Mouse (Mus musculus): ENCODE measurements at regions not wholly inside any gene's neighbourhood (a gene's known extent, or its start where the extent isn't known, plus 50 kb on each side); places are given as distances from the start of the nearest gene placed in this dataset.
A peak's percentile ranks its signal among the peaks of the same experiment; 100 is the strongest.

DNA sequence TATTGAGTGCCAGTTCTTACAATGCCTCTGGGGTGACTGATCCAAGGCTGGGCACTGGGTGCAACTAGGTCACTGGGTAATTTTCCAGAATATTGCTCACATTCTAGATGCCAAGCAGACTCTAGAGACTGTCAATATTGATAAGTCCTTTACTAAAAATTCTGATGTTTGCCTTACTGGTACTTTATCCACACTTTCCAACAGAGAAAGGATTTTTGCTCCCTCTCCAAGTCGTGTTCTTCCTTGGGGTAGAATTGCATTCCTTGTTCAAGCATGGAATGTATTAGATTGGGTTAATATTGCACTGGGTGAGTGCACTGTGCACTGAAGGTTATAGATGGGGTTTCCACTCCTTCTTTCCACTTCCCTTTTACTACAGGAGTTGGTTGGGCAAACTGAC lies 1891.0 kb upstream of the Lrrc6 start:
- Histone ChIP-seq H3K4me3 (ENCODE audit: low read depth, low read length) (no peak overlapping the region), H3K9ac (ENCODE audit: low read length) (no peak overlapping the region), H3K27me3 (replicated peaks; ENCODE audit: control insufficient read depth, insufficient read depth, low read length) (no peaks in the 10 kb centered on the region), H3K36me3 (ENCODE audit: control insufficient read depth, insufficient read depth, low read length) (no peaks in the 10 kb centered on the region), H3K9me3 (replicated peaks; ENCODE audit: control insufficient read depth, low read length) (no peaks in the 10 kb centered on the region), H3K4me1 (ENCODE audit: control insufficient read depth, insufficient read depth, low read length) (no peaks in the 10 kb centered on the region), H3K4me2 (ENCODE audit: low read length) (no peak overlapping the region), H3K27ac (ENCODE audit: low read depth, low read length) (no peak overlapping the region)
- ATAC-seq = no peak
- DNase-seq (ENCODE audit: low spot score) = no peak
- 50% methylated on average over 1 of the region's 1 CpGs for WGBS

DNA sequence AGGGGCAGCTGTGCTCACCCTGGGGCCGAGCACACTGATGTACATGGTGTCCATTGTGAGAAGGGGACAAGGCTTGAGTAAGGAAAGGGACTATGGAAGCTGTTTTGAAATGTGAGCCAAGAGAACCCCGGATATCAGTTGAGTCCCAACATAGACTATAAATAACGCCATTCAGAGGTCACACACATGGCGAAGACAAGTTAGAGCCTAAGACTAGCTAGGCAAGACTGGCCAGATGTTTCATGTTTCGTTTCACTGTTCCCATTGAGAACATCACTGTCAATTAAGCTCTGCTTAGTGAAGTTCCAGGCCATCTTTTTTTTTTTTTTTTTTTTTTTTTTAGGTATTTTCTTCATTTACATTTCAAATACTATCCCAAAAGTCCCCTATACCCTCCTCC lies 1889.1 kb upstream of the Lrrc6 start:
- Histone ChIP-seq H3K27ac (ENCODE audit: low read depth, low read length) (no peak overlapping the region), H3K4me2 (ENCODE audit: low read length) (no peak overlapping the region), H3K4me1 (ENCODE audit: control insufficient read depth, insufficient read depth, low read length) (no peaks in the 10 kb centered on the region), H3K4me3 (ENCODE audit: low read depth, low read length) (no peak overlapping the region), H3K36me3 (ENCODE audit: control insufficient read depth, insufficient read depth, low read length) (no peaks in the 10 kb centered on the region), H3K9ac (ENCODE audit: low read length) (no peak overlapping the region), H3K9me3 (replicated peaks; ENCODE audit: control insufficient read depth, low read length) (no peaks in the 10 kb centered on the region), H3K27me3 (replicated peaks; ENCODE audit: control insufficient read depth, insufficient read depth, low read length) (no peaks in the 10 kb centered on the region)
- ATAC-seq = no peak
- DNase-seq (ENCODE audit: low spot score) = no peak
- 77% methylated on average over 5 of the region's 5 CpGs for WGBS

DNA sequence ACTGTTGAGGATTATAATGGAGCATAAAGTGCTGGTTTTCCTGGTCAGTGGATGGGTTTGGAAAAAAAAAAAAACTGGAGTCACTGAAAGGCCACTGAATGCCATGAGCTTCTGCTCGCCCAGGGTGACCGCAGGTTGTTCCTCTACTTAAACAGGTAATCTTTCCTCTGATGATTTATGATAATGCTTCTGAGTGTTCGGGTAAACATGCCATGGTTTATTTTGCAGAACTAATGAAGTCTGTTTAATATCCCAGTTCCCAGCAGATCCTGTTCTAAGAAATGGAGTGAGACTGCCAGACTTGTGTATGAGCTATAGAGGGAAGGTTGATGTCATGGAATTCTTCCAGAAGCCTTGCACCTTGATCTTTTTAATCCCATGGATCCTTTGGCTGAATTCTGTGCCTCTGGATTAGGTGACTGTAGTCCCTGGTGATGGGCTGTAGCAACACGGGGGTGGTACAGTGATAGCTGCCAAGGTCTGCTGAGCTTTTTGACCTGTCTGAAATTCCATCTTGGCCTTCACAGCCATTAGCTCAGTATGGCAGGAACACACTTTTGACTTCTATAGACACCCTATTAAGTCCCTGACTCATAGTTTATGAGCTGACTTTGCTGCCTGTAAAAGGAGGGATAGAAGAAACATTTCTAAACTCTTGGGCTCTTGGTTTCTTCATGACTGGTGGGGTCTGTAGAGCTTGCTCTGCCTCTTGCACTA lies 1886.8 kb upstream of the Lrrc6 start:
- DNase-seq (ENCODE audit: low spot score) (no peak), ATAC-seq (no peak)
- Histone ChIP-seq H3K4me1 (ENCODE audit: control insufficient read depth, insufficient read depth, low read length) (no peaks in the 10 kb centered on the region), H3K9me3 (replicated peaks; ENCODE audit: control insufficient read depth, low read length) (no peaks in the 10 kb centered on the region), H3K27me3 (replicated peaks; ENCODE audit: control insufficient read depth, insufficient read depth, low read length) (no peaks in the 10 kb centered on the region), H3K27ac (ENCODE audit: low read depth, low read length) (no peak overlapping the region), H3K4me3 (ENCODE audit: low read depth, low read length) (no peak overlapping the region), H3K36me3 (ENCODE audit: control insufficient read depth, insufficient read depth, low read length) (no peaks in the 10 kb centered on the region), H3K4me2 (ENCODE audit: low read length) (no peak overlapping the region), H3K9ac (ENCODE audit: low read length) (no peak overlapping the region)
- 93% methylated on average over 4 of the region's 4 CpGs for WGBS

DNA sequence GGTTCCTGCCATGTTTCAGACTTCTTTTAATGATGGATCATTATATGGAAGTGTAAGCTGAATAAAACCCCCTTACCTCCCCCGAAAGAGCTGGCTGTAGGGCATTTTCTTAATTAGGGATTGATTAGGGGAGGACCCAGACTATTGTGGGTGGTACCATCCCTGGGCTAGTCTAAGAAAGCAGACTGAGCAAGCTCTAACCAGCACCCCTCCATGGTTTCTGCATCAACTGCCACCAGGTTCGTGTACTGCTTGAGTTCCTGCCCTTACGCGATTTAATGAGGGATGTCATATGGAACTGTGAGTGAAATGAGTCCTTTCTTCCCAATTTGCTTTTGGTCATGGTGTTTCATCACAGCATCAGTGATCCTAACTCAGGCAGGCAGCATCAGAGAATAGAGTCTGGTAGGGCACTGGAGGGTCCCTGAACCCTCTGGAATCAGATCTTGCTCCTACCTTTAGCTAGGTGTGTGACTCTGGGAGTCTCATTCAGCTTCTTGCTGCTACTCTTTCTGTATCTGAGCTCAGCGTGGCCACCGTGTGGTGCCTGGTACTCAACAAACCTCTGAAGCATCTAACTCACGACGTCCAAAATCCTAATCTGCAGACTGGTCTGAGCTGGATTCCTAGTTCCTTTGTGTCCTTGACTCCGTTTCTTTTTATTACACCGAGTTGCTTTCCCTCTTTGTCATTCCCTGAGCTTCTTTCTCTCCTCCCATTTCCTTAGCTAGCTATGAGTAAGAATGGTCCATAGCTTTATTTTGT lies 1884.0 kb upstream of the Lrrc6 start:
- no peaks in the 10 kb centered on the region for H3K4me1 ChIP-seq (ENCODE audit: control insufficient read depth, insufficient read depth, low read length)
- no peak overlapping the region for H3K4me3 ChIP-seq (ENCODE audit: low read depth, low read length)
- WGBS = 56% methylated on average over 10 of the region's 10 CpGs
- no peaks in the 10 kb centered on the region for H3K36me3 ChIP-seq (ENCODE audit: control insufficient read depth, insufficient read depth, low read length)
- no peak overlapping the region for H3K4me2 ChIP-seq (ENCODE audit: low read length)
- ATAC-seq = no peak
- no peak overlapping the region for H3K27ac ChIP-seq (ENCODE audit: low read depth, low read length)
- DNase-seq (ENCODE audit: low spot score) = no peak
- no peaks in the 10 kb centered on the region for H3K27me3 ChIP-seq (replicated peaks; ENCODE audit: control insufficient read depth, insufficient read depth, low read length)
- H3K9ac ChIP-seq (ENCODE audit: low read length) = no peak overlapping the region
- H3K9me3 ChIP-seq (replicated peaks; ENCODE audit: control insufficient read depth, low read length) = no peaks in the 10 kb centered on the region

DNA sequence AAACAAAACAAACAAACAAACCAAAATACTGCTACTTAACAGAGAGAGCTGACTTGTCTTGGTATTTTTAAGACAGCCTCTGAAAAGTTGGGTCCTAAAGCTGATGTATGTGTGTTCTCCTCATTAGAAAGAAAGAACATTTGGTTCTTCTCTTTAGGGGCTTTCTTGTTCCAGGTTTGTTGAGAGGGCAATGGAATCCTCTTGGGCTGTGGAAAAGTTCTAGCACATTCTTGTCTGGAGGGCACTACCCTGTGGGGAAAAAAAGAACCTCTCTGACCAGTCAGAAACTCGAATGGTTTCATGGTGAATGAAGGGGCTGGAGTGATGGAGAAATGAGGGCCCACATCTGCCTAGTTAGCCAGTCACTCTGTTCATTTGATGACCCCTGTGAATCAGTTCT lies 1874.5 kb upstream of the Lrrc6 start:
- no peak overlapping the region for H3K4me2 ChIP-seq (ENCODE audit: low read length)
- H3K27ac ChIP-seq (ENCODE audit: low read depth, low read length) = no peak overlapping the region
- ATAC-seq = no peak
- H3K36me3 ChIP-seq (ENCODE audit: control insufficient read depth, insufficient read depth, low read length) = no peaks in the 10 kb centered on the region
- no peak overlapping the region for H3K9ac ChIP-seq (ENCODE audit: low read length)
- no peaks in the 10 kb centered on the region for H3K9me3 ChIP-seq (replicated peaks; ENCODE audit: control insufficient read depth, low read length)
- no peak for DNase-seq (ENCODE audit: low spot score)
- no peak overlapping the region for H3K4me3 ChIP-seq (ENCODE audit: low read depth, low read length)
- 53% methylated on average over 1 of the region's 1 CpGs for WGBS
- no peaks in the 10 kb centered on the region for H3K27me3 ChIP-seq (replicated peaks; ENCODE audit: control insufficient read depth, insufficient read depth, low read length)
- H3K4me1 ChIP-seq (ENCODE audit: control insufficient read depth, insufficient read depth, low read length) = no peaks in the 10 kb centered on the region

DNA sequence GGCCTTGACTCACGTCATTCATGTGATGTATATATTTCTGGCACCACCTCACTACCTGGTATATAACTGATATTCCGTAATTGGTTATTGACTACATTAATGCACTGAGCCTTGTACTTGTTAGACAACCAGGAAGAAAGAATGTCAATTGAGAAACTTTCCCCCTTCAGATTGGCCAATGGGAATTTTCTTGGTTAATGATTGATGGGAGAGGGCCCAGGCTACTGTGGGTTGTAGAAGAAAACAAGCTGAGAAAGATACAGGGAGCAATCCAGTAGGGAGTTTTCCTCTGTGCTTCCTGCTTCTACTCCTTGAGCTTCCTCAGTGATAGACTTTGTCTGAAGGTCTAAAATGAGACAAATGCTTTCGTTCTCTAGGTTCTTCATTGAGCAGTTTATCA lies 1866.1 kb upstream of the Lrrc6 start:
- 84% methylated on average over 3 of the region's 3 CpGs for WGBS
- no peak for ATAC-seq
- Histone ChIP-seq H3K27ac (ENCODE audit: low read depth, low read length) (no peak overlapping the region), H3K27me3 (replicated peaks; ENCODE audit: control insufficient read depth, insufficient read depth, low read length) (no peaks in the 10 kb centered on the region), H3K4me3 (ENCODE audit: low read depth, low read length) (no peak overlapping the region), H3K9ac (ENCODE audit: low read length) (no peak overlapping the region), H3K9me3 (replicated peaks; ENCODE audit: control insufficient read depth, low read length) (no peaks in the 10 kb centered on the region), H3K36me3 (ENCODE audit: control insufficient read depth, insufficient read depth, low read length) (no peaks in the 10 kb centered on the region), H3K4me1 (ENCODE audit: control insufficient read depth, insufficient read depth, low read length) (peaks cover 5% of the 10 kb centered on the region; the same call in 1 of the 2 replicates), H3K4me2 (ENCODE audit: low read length) (no peak overlapping the region)
- no peak for DNase-seq (ENCODE audit: low spot score)

DNA sequence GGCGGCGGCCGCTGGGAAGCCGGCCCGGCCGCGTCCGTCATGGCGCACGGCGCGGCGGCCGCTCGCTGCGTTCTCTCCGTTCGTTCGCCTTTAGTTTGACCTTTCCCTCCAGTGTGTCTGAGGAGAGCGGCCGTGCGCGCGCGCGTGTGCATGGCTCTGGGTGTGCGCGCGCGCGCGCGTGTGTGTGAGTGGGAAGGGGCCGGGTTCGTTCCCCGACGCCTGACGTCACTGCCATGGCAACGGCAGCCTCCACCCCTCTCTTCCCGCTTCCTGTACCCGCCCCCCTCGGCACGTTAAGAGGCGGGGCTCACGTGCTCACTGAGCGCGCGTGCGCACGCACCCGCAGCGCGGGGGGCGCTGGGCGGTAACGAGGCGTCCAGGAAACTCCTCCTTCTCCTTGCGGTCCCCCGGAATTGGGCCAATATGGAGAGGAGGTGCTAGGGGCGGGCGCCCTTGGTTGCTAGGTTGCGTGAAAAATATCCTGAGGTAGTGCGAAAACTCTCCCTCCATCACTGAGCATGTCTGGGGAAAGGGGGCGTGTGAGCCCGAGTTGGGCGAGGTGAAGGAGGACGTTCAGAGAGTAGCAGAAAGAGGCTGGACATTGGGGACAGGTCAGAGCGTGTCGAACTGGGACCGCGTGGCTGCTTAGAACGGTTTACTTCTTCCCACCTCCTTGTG lies 1862.5 kb upstream of the Lrrc6 start:
- ATAC-seq (peak; percentile 97), DNase-seq (ENCODE audit: low spot score) (peak; percentile 99)
- no peaks in the 10 kb centered on the region for H3K36me3 ChIP-seq (ENCODE audit: control insufficient read depth, insufficient read depth, low read length)
- H3K4me2 ChIP-seq (ENCODE audit: low read length) = peak overlapping the region; percentile 86
- no peaks in the 10 kb centered on the region for H3K27me3 ChIP-seq (replicated peaks; ENCODE audit: control insufficient read depth, insufficient read depth, low read length)
- H3K4me1 ChIP-seq (ENCODE audit: control insufficient read depth, insufficient read depth, low read length) = peaks cover 14% of the 10 kb centered on the region
- under 1% methylated on average over 53 of the region's 72 CpGs for WGBS
- peak overlapping the region; percentile 85 for H3K9ac ChIP-seq (ENCODE audit: low read length)
- no peaks in the 10 kb centered on the region for H3K9me3 ChIP-seq (replicated peaks; ENCODE audit: control insufficient read depth, low read length)
- peak overlapping the region; percentile 84 for H3K4me3 ChIP-seq (ENCODE audit: low read depth, low read length)
- H3K27ac ChIP-seq (ENCODE audit: low read depth, low read length) = peak overlapping the region; percentile 94

DNA sequence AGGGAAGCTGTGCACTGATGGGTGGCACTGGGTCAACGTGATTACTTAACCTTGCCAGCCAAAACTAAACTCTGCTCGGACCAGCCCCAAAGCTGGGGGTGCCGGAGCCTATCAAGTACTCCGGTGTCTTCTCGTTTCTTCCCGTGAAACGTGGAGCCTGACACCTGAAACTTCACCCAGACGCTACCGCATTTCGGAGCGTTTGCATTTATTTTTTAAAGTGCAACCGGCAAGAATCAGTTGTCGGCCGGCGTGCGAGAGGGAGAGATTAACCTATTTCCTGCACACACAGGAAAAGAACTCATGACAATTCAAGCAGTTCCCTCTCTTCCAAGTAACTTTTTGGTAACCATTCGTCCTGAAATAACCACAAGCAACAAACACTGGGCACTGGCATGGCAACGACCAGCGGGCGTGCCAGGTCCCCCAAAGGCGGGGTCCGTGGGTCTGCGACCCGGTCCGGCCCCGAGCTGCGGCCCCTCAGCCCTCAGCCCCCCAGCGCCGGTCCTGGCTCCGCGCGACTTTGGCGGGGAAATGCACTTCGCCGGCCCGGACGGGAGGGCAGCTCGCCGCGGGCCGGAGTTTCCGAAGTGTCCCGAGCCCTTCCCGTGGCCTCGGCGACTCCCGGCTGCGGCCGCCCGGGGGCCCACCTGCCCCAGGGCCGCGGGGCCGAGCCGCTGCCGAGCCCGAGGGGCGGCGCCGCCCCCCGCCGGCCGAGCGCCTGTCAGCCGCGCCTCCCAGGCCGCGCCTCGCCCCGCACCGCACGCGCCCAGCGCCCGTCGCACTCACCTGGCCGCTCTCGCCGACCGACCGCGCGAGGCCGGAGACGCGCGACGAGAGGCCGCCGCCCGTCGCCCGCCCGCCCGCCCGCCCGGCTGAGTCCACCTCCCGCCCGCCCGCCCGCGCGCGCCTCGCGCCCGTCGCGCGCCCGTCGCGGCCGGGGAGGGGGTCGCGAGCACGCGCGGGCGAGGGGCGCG lies 1861.7 kb upstream of the Lrrc6 start:
- no peaks in the 10 kb centered on the region for H3K27me3 ChIP-seq (replicated peaks; ENCODE audit: control insufficient read depth, insufficient read depth, low read length)
- H3K4me1 ChIP-seq (ENCODE audit: control insufficient read depth, insufficient read depth, low read length) = peaks cover 14% of the 10 kb centered on the region
- peak overlapping the region; percentile 94 for H3K27ac ChIP-seq (ENCODE audit: low read depth, low read length)
- H3K9me3 ChIP-seq (replicated peaks; ENCODE audit: control insufficient read depth, low read length) = no peaks in the 10 kb centered on the region
- WGBS = under 1% methylated on average over 67 of the region's 121 CpGs
- H3K9ac ChIP-seq (ENCODE audit: low read length) = peak overlapping the region; percentile 85
- peak; percentile 4 for ATAC-seq
- H3K36me3 ChIP-seq (ENCODE audit: control insufficient read depth, insufficient read depth, low read length) = no peaks in the 10 kb centered on the region
- DNase-seq (ENCODE audit: low spot score) = peak; percentile 42
- peak overlapping the region; percentile 86 for H3K4me2 ChIP-seq (ENCODE audit: low read length)
- peak overlapping the region; percentile 84 for H3K4me3 ChIP-seq (ENCODE audit: low read depth, low read length)
